Mouse (Mus musculus): ENCODE data around the gene Atp2a1. TPM values are rescaled to one million over a fixed set of nuclear protein-coding genes. Genes with fewer than 3 reads are reported as not detected.
"Not testable (repeated sequence)": the region's sequence is repeated elsewhere in the genome, so short reads cannot be mapped to it uniquely, and the experiment has no call there.

Gene Atp2a1
- polyA plus RNA-seq, 1 experiment from 2014 or later = not detected

DNA sequence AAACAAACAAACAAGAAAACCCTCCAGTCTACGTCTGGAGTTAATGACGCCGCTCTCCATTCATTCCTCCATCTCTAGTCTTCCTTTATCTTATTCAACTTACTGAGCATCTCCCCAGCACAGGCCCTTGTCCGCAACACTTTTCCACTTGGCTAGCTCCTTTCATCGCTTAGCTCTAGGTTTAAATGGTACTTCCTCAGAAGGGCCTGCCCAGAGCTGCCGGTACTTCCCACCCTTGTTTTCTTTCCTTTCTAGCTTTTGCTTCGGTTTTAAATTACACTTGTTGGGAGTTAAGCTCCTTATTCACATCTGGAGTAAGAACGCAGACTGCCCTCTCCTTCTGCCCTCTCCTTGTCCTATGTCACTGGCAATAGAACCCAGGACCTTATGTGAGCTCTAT, 45.9 kb downstream of the Atp2a1 start:
- WGBS = 62% methylated on average over 8 of the region's 8 CpGs
- Histone ChIP-seq H3K9ac (no peak overlapping the region), H3K9me3 (ENCODE audit: low read depth, low read length) (no peaks in the 10 kb centered on the region), H3K4me1 (ENCODE audit: insufficient read depth) (no peaks in the 10 kb centered on the region), H3K27ac (ENCODE audit: low read depth) (no peak overlapping the region), H3K4me3 (ENCODE audit: low read depth, low read length) (no peak overlapping the region), H3K4me2 (no peak overlapping the region), H3K27me3 (ENCODE audit: insufficient read depth, low read length) (no peaks in the 10 kb centered on the region), H3K36me3 (ENCODE audit: insufficient read depth) (no peaks in the 10 kb centered on the region)
- TF ChIP-seq CTCF (IDR thresholded peaks at IDR 0.05; ENCODE audit: low read depth) = no peak
- no peak for ATAC-seq (ENCODE audit: insufficient read depth)
- no peak for DNase-seq

DNA sequence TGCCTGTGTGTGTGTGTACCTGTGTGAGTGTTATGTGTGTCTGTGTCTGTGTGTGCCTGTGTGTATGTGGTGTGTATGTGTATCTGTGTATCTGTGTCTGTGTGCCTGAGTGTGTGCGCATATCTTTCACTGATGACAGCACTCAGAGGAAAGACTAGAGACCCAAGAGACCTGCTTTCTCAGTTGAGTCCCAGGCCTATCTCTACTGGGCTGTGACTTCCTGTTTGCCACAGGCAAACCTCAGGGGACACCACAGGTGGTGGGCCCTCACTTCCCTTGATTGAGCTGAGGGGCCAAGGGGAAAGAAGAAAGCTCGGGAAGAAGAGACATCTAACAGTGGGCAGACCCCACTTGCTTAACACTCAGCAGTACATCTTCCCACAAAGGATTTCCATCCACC, 46.3 kb downstream of the Atp2a1 start:
- no peak for TF ChIP-seq CTCF (IDR thresholded peaks at IDR 0.05; ENCODE audit: low read depth)

DNA sequence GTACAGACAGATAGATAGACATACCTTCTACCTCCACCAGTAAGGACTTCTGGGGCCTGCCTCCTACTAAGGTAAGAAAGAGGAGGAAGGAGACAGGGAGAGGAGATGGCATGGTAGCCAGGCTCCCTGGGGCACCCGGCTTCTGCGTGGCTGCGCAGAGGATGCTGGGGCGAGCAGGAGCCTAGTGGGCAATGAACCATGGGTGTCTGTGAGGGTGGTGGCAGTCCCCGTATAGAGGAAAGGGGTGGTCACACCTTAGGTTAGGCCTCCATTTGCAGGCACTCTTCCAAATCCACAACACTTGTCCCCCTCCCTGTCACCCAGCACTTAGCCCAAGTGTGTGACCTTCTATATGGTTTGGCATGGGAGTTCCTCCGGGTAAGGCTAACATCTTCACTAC, 48.2 kb downstream of the Atp2a1 start, which contains the start of gene Cd19:
Cd19 (minus strand) TSS at position 165 of the 400 bp plus-strand sequence.
- Histone ChIP-seq H3K4me2 (no peak within 1 kb of the TSS), H3K9me3 (ENCODE audit: low read depth, low read length) (no peaks in the 10 kb centered on the region), H3K4me3 (ENCODE audit: low read depth, low read length) (no peak within 1 kb of the TSS), H3K36me3 (ENCODE audit: insufficient read depth) (no peaks in the 10 kb centered on the region), H3K4me1 (ENCODE audit: insufficient read depth) (no peaks in the 10 kb centered on the region), H3K27me3 (ENCODE audit: insufficient read depth, low read length) (no peaks in the 10 kb centered on the region), H3K27ac (ENCODE audit: low read depth) (no peak within 1 kb of the TSS), H3K9ac (no peak within 1 kb of the TSS)
- no peak for TF ChIP-seq CTCF (IDR thresholded peaks at IDR 0.05; ENCODE audit: low read depth)
- ATAC-seq (ENCODE audit: insufficient read depth) (no peak), DNase-seq (no peak)
- 80% methylated on average over 6 of the region's 6 CpGs for WGBS

More for the DNA sequence above, 46.3 kb downstream of the Atp2a1 start:
- Histone ChIP-seq H3K27ac (ENCODE audit: low read depth) (no peak overlapping the region), H3K9me3 (ENCODE audit: low read depth, low read length) (no peaks in the 10 kb centered on the region), H3K4me3 (ENCODE audit: low read depth, low read length) (no peak overlapping the region), H3K36me3 (ENCODE audit: insufficient read depth) (no peaks in the 10 kb centered on the region), H3K4me1 (ENCODE audit: insufficient read depth) (no peaks in the 10 kb centered on the region), H3K9ac (no peak overlapping the region), H3K27me3 (ENCODE audit: insufficient read depth, low read length) (no peaks in the 10 kb centered on the region), H3K4me2 (no peak overlapping the region)
- whole genome bisulfite sequencing = 66% methylated on average over 2 of the region's 2 CpGs
- no peak for ATAC-seq (ENCODE audit: insufficient read depth)
- DNase-seq = no peak

DNA sequence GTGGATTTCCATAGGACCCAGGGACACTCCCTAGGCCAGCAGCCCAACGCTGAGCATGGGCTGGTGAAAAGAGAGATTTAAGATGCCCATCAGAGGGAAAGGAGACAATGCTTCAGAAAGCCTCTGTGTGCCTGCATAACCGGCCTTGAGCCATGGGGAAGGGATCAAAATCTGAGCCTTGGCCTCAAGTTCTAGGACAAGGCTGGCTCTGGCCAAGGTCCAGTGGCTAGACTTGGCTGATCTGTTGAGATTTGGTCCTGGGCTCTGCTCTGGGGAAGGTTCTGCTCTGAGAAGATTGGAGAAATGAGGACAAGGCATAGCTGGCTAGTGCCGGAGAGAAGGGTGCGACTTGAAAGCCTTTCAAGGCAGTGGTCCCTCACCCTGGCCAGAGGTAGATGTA, 51.8 kb downstream of the Atp2a1 start:
- no peaks in the 10 kb centered on the region for H3K36me3 ChIP-seq (ENCODE audit: insufficient read depth)
- TF ChIP-seq CTCF (IDR thresholded peaks at IDR 0.05; ENCODE audit: low read depth) = no peak
- no peak overlapping the region for H3K9ac ChIP-seq
- no peak for DNase-seq
- no peak overlapping the region for H3K4me2 ChIP-seq
- no peak for ATAC-seq (ENCODE audit: insufficient read depth)
- H3K9me3 ChIP-seq (ENCODE audit: low read depth, low read length) = no peaks in the 10 kb centered on the region
- H3K4me3 ChIP-seq (ENCODE audit: low read depth, low read length) = no peak overlapping the region
- H3K27ac ChIP-seq (ENCODE audit: low read depth) = no peak overlapping the region
- H3K27me3 ChIP-seq (ENCODE audit: insufficient read depth, low read length) = no peaks in the 10 kb centered on the region
- no peaks in the 10 kb centered on the region for H3K4me1 ChIP-seq (ENCODE audit: insufficient read depth)
- WGBS = 83% methylated on average over 4 of the region's 4 CpGs

DNA sequence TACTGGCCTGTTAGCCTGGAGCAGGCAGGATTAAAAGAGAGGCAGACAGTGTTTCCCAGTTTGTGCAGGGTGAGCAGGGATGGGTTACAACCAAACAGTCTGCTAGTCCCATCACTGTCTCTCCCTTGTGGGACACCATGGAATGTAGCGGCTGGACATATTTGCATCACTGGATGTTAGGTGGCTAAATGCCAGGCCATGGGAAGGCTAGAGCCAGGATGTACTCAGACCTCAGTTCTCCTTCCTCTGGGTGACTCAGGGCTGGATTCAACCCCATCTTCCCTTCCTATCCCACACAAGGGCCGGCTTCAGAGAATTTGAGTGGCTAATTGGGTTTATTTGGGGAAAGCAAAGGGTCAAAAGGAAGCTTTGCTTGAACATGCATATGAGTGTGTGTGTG, 54.2 kb downstream of the Atp2a1 start:
- no peak overlapping the region for H3K9ac ChIP-seq
- H3K9me3 ChIP-seq (ENCODE audit: low read depth, low read length) = no peaks in the 10 kb centered on the region
- DNase-seq (no peak), ATAC-seq (ENCODE audit: insufficient read depth) (no peak)
- no peaks in the 10 kb centered on the region for H3K36me3 ChIP-seq (ENCODE audit: insufficient read depth)
- H3K27me3 ChIP-seq (ENCODE audit: insufficient read depth, low read length) = no peaks in the 10 kb centered on the region
- no peak overlapping the region for H3K27ac ChIP-seq (ENCODE audit: low read depth)
- no peak overlapping the region for H3K4me3 ChIP-seq (ENCODE audit: low read depth, low read length)
- H3K4me1 ChIP-seq (ENCODE audit: insufficient read depth) = no peaks in the 10 kb centered on the region
- H3K4me2 ChIP-seq = no peak overlapping the region
- 45% methylated on average over 2 of the region's 2 CpGs for WGBS
- no peak for TF ChIP-seq CTCF (IDR thresholded peaks at IDR 0.05; ENCODE audit: low read depth)

DNA sequence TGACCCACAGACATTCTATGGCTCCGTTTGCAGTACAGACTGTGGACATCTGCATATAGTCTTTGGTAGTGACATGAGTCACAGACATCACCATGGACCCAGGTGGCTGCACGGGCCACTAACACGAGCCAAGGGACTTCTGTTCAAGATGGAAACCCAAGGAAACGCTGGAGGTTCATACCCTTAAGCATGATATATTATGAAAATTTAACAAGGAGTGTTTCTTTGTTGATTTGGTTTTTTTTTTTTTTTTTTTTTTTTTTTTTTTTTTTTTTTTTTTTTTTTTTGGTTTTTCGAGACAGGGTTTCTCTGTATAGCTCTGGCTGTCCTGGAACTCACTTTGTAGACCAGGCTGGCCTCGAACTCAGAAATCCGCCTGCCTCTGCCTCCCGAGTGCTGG, 60.4 kb downstream of the Atp2a1 start:
- not testable (repeated sequence) for ATAC-seq (ENCODE audit: insufficient read depth); H3K27me3 ChIP-seq (ENCODE audit: insufficient read depth, low read length); H3K36me3 ChIP-seq (ENCODE audit: insufficient read depth); DNase-seq; H3K9me3 ChIP-seq (ENCODE audit: low read depth, low read length); H3K27ac ChIP-seq (ENCODE audit: low read depth); H3K4me1 ChIP-seq (ENCODE audit: insufficient read depth); H3K4me3 ChIP-seq (ENCODE audit: low read depth, low read length); H3K4me2 ChIP-seq; H3K9ac ChIP-seq
- WGBS = 74% methylated on average over 8 of the region's 8 CpGs

DNA sequence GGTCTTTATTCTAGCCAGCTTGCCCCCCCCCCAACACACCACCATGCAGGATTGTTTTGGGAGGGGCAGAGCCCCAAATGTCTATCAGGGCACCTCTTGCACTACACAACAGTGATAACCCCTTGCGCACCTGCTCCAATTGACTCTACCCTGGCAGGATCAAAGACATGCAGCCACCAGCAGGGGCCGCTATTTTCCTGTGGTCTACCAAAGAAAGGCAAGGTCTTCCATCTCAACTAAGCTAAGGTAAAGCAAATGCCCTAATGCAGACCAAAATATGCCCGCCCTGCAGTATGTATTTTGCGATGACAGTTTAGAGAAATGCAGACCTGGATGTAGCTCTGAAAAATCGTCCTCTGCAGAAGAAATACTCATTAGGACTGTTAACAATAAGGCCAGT, 63.4 kb downstream of the Atp2a1 start:
- DNase-seq (peak; percentile 91), ATAC-seq (ENCODE audit: insufficient read depth) (no peak)
- peak; percentile 89 for TF ChIP-seq CTCF (IDR thresholded peaks at IDR 0.05; ENCODE audit: low read depth)
- Histone ChIP-seq H3K4me2 (no peak overlapping the region), H3K9me3 (ENCODE audit: low read depth, low read length) (no peaks in the 10 kb centered on the region), H3K27me3 (ENCODE audit: insufficient read depth, low read length) (no peaks in the 10 kb centered on the region), H3K9ac (no peak overlapping the region), H3K4me3 (ENCODE audit: low read depth, low read length) (no peak overlapping the region), H3K27ac (ENCODE audit: low read depth) (no peak overlapping the region), H3K36me3 (ENCODE audit: insufficient read depth) (no peaks in the 10 kb centered on the region), H3K4me1 (ENCODE audit: insufficient read depth) (0 out of 2 replicates have a peak, but pooled peaks cover 4% of the 10 kb centered on the region)
- WGBS = 14% methylated on average over 5 of the region's 5 CpGs

DNA sequence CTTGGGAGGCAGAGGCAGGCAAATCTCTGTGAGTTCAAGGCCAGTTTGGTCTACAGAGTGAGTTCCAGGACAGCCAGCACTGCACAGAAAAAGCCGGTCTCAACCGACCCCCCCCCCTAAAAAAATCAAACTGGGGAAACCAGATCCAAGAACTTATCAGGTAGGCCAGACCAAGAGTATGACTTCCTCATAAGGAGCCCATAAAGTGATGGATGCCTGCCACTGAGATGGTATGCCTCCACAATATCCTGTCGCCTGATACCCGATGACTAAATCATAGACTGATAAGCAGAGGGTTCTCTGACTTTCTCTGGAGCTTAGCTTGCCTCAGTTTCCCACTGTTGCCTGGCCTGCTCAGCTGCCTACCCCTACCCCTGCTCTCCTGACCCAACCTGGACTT, 65.1 kb downstream of the Atp2a1 start:
- no peak for DNase-seq
- ATAC-seq (ENCODE audit: insufficient read depth) = no peak
- H3K27ac ChIP-seq (ENCODE audit: low read depth) = no peak overlapping the region
- 0 out of 2 replicates have a peak, but pooled peaks cover 4% of the 10 kb centered on the region for H3K4me1 ChIP-seq (ENCODE audit: insufficient read depth)
- H3K9me3 ChIP-seq (ENCODE audit: low read depth, low read length) = no peaks in the 10 kb centered on the region
- 88% methylated on average over 4 of the region's 4 CpGs for WGBS
- no peaks in the 10 kb centered on the region for H3K36me3 ChIP-seq (ENCODE audit: insufficient read depth)
- no peaks in the 10 kb centered on the region for H3K27me3 ChIP-seq (ENCODE audit: insufficient read depth, low read length)
- H3K4me3 ChIP-seq (ENCODE audit: low read depth, low read length) = no peak overlapping the region
- TF ChIP-seq CTCF (IDR thresholded peaks at IDR 0.05; ENCODE audit: low read depth) = no peak
- H3K4me2 ChIP-seq = no peak overlapping the region
- no peak overlapping the region for H3K9ac ChIP-seq

Measured in lung, embryonic 14.5 days (tissue).